Mouse (Mus musculus): Measurements from ENCODE around the gene Fam19a1.
A peak's percentile ranks its signal among the peaks of the same experiment; 100 is the strongest.

Gene Fam19a1

DNA sequence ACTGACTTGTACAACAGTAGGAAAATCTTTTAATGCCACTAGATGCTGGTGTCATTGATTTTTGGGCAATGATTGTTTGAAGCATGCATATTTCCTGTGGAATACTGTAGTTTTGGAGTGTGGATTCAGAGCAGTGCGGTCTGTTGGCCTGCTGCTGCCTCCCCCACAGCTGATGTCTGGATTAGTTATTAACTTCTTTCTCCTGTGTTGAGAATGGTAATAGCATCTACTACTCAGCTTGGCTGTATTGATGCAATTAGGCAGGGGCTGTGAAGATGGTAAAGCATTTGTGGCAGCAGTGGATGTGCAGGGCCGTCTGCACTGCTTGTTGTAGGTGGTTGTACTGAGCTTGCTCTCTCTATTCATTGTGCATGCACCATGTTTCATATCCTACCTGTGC is 326.5 kb downstream of the Fam19a1 start:
- peak in 1 of 2 experiments; percentile 21 for DNase-seq

DNA sequence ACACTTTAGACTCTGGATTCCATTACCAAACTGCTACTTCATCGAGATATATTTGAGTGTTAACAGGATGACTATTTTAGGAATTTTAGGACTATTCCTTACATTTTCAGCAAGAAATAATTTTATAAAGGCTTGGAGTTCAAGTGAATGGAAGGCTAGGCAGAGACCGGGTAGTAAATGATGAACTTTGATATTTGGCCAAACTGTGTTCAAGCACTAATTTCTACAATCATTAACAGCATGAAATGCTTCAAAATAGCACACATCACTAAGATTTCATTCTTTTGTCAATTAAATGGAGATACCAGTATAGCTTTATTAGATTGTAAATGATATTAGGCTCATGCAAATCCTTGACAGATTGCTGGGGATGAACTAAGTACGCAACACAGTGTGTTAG is 329.0 kb downstream of the Fam19a1 start:
- no peak for DNase-seq

GRCm38 (mm10) chr6:96447466-96447865 is 334.5 kb downstream of the Fam19a1 start:
- no peak for DNase-seq

- no peak for DNase-seq
Observed at GRCm38 (mm10) chr6:96456266-96456665, 343.3 kb downstream of the Fam19a1 start.

DNA sequence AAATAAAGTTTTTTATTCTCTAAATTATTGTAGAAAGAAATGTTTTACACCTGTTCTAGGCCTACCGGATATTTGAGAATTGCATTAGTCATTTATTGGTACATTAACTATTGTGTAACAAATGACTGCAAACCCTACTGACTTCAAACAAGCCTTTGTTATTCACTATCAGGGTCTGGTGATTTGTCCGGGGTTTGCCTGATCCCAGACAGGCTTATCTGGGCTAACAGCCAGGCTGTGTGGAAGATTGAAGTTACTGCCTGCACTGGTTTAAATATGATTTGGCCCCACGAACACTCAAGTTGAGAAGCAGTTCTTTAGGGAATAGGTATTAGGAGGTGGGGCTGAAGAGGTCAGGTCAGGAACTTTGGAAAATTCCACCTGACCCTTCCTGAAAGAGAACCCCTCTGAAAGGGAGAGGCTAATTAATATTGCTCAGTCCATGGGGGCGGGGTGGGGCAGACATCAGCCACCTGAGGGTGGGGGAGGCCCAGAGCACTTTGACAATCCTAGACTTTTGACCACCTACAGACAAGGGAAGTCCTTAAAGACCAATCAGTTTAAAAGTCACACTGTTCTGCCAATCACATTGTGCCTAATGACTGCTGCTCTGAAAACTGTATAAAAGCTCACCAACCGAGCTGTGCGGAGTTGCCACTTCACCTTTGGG is 344.8 kb downstream of the Fam19a1 start:
- peak; percentile 10 to 32 for DNase-seq

DNA sequence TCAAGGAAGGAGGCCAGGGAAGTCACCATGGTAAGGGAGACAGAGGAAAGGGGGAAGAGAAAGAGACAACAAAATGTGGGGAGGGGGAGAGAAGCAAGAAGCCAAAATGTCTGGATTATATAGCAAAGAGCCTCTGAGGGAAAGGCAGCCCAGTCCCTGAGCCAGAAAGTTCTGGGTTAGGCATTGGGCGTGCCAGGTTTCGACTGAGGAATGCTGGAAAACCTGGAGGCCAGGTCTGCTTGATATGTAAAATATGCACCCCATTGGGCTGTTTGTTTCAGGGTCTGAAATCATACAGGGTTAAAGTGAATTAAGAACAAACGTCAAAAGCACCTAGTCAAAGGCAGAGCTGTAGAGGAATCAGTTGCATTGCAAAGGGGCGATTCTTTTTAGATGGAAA is 346.1 kb downstream of the Fam19a1 start:
- DNase-seq = no peak

GRCm38 (mm10) chr6:96499464-96499863 is 386.5 kb downstream of the Fam19a1 start:
- DNase-seq = no peak

DNA sequence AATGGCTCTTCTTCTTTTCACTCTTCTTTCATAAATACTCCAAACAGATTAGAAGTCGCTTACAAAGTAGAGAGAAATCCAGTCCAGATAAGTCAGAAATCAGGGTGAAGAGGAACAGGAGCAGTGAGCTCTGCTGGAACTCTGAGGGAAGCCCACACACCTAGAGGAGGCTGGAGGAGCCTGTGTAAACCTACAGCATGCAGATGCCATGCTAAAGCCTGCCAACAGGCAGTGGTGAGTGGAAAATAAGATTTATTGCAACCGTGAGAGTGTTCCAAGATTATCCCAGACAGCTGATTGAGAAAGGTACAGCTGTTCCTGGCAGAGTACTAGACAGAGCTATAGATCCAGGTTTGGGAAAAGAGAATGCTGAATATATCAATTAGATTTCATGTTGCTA is 428.6 kb downstream of the Fam19a1 start:
- DNase-seq = no peak

DNA sequence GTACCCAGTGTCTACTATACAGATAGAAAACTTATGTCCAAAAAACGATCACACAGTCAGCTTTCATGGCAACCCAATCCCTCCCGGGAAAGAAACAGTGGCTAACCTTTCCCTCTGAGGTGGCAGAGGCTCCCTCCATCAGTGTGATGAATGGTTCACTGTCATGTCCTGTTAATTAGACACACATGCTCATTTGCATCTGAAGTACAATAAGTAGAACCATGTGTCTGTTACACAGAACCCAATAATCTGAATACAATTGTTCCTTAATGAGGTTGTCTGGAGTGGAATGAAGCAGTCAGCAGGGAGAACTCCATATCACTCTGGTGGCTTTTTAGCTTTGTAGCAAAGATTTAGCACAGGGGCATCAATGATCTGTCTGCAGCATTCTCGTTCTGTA is 431.9 kb downstream of the Fam19a1 start:
- DNase-seq = no peak

GRCm38 (mm10) chr6:96550431-96550830 is 437.5 kb downstream of the Fam19a1 start:
- DNase-seq = no peak

GRCm38 (mm10) chr6:96578649-96579048 is 465.7 kb downstream of the Fam19a1 start:
- no peak for DNase-seq

- no peak for DNase-seq
Observed at GRCm38 (mm10) chr6:96580726-96581125, 467.8 kb downstream of the Fam19a1 start.

DNA sequence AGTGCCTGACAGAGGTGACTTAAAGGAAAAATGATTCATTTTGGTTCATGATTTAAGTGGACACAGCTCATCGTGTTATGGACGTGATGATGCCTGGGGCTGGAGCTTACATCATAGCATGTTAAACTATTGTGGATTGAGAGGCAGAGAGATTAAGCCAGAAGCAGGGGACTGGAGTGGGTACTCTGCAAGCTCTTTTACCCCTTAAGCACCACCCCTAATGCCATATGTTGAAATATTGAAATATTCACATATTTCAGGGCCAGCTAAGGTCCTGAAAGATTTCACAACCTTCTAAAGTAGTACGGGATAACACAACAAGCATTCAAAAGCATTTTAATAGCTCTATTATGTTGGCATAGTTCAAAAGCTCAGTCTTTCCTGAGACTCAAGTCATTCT is 468.2 kb downstream of the Fam19a1 start:
- no peak for DNase-seq

- no peak for DNase-seq
Observed at GRCm38 (mm10) chr6:96587427-96587826, 474.5 kb downstream of the Fam19a1 start.

GRCm38 (mm10) chr6:96593031-96593430 is 480.1 kb downstream of the Fam19a1 start:
- DNase-seq = no peak

DNA sequence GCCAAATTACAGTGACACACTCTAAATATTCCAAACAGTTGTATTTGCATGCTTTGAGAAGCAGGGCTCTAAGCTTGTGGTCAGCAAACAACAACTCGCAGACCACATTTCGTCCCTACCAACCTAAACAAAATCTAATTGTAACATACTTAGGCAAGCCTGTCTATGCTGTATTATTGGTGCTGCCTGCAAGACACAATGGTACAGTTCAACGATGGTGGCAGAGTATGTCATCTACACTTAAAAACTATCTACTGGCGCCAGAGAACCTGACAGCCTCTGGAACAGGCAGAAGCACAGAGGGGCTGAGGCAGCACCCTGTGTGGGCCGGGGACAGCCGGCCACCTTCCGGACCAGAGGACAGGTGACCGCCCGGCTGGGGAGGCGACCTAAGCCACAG is 482.2 kb downstream of the Fam19a1 start:
- DNase-seq = no peak

DNA sequence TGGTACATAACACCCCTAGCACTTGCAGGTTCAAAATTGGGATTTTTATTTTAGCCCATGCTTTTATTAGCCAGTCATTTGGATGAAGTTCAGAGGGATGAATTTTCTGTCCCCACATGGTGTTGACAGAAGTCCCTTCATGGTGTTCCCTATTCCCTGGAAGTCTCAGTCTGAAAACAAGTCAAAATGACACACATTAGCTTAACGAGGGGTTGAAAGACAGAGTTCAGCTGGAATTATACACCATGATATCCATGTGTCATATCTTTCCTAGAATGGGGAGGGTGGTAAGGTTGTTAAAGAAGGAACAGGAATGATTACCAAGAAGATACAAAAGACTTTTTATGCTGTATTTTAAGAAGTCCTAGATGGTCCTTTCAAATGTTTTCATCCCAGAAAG is 511.2 kb downstream of the Fam19a1 start:
- DNase-seq = no peak

GRCm38 (mm10) chr6:96631518-96631917 is 518.6 kb downstream of the Fam19a1 start:
- no peak for DNase-seq

DNA sequence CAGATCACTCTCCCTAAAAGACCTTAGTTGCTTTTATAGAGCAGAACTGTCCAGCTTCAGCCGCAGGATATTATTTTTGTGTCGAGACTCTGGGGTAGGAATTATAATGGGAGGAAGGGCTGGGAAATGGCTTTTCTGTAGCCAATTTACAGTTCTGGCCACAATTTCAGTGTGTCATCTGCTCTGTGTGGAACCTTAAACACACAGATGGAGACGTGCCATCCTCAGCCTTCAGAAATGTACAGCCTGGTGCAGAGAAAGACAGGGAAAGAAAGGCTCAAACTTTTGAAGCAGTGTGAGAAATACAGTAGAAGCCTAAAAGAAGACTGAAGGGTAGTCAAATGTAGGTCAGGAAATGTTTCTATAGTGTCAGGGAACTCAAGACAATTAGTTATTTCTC is 519.3 kb downstream of the Fam19a1 start:
- no peak for DNase-seq

DNA sequence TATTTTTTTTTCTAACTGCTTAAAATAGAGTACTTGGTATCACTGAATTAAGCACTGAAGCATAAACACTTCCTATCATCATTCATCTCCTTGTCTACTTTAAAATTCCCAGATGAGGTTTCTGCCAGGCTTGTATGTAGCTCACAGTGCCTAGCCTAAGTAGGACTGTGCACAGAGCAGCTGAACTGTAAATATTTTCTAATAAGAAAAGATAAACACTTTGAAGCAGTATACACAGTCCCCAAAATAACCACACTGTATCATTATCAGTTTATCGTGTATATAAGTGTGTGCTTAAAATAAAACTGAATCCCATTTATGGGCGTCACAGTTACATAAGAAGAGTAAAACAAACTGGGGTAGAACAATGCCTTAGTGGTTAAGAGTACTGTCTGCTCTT is 522.7 kb downstream of the Fam19a1 start:
- DNase-seq = no peak

- no peak for DNase-seq
Observed at GRCm38 (mm10) chr6:96648742-96649141, 535.8 kb downstream of the Fam19a1 start.

GRCm38 (mm10) chr6:96649267-96649666 is 536.3 kb downstream of the Fam19a1 start:
- no peak for DNase-seq

- no peak for DNase-seq
Observed at GRCm38 (mm10) chr6:96666311-96666710, 553.4 kb downstream of the Fam19a1 start.

DNA sequence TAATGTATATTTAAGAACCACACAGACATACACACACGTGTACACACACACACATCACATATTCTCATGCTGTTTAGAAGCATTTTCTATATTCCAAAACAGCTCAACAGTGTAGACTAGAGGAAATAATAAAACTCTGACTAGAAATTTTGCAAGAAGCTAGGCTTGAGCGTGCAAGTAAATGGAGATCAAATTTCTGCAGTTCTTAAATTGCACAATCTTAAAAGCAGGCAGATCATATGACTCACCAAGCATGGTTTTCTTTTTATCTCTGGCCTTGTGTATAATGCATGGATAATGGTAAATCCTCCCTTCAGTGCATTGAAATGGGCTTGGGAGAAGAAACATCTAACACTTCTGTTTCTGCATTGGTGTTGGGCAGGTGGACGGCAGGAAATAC is 564.9 kb downstream of the Fam19a1 start:
- no peak for DNase-seq

Measured in kidney, postnatal 25 days (tissue).